Mouse (Mus musculus): ENCODE measurements around the gene Ndfip2. TPM values are rescaled to one million over a fixed set of nuclear protein-coding genes. Genes with fewer than 3 reads are reported as not detected.

Gene Ndfip2
- polyA plus RNA-seq, 1 experiment from 2014 or later = 65.5 TPM

- WGBS = 56% methylated on average over 6 of the region's 6 CpGs
These were observed 37.6 kb downstream of the Ndfip2 start for GRCm38 (mm10) chr14:105295820-105296582.

DNA sequence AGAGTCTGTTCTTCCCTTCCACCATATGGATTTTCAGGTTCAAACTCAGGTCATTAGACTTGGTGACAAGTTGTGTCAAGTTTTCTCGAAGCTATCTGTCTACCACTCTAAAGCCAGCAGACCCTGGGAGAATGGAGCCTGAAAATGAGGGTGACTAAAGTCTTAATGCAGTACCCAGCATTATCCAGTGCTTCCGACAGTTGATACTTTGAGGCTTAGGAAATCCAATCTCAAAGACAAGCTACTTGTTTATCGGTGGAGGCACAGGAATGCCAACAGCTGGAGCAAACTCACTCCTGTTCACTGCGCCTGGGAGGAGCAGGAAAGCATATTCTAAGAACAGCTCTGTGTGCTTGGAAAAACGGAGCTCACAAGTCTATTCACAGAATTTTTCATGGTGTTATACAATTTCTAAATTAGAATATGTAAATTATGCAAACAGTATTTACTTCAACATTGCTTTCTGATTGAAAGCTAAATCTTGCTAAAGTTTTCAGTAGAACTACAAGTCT lies 41.4 kb downstream of the Ndfip2 start:
- Histone ChIP-seq H3K9ac (ENCODE audit: low read length) (no peak overlapping the region), H3K9me3 (replicated peaks; ENCODE audit: control insufficient read depth, low read length) (no peaks in the 10 kb centered on the region), H3K4me3 (replicated peaks; ENCODE audit: low read length) (no peak overlapping the region), H3K27me3 (ENCODE audit: control insufficient read depth, insufficient read depth, low read length) (no peaks in the 10 kb centered on the region), H3K36me3 (ENCODE audit: control insufficient read depth, insufficient read depth, low read length) (no peaks in the 10 kb centered on the region; the same call in 1 of the 2 replicates), H3K27ac (ENCODE audit: low read length) (no peak overlapping the region), H3K4me2 (ENCODE audit: low read depth, low read length) (no peak overlapping the region), H3K4me1 (ENCODE audit: control insufficient read depth, insufficient read depth, low read length) (no peaks in the 10 kb centered on the region)
- no peak for ATAC-seq (ENCODE audit: insufficient read depth, low FRiP score)
- WGBS = 73% methylated on average over 5 of the region's 5 CpGs

More at GRCm38 (mm10) chr14:105295820-105296582, 37.6 kb downstream of the Ndfip2 start:
- no peak for ATAC-seq (ENCODE audit: insufficient read depth, low FRiP score)
- no peak overlapping the region for H3K27ac ChIP-seq (ENCODE audit: low read length)
- no peaks in the 10 kb centered on the region; the same call in 1 of the 2 replicates for H3K36me3 ChIP-seq (ENCODE audit: control insufficient read depth, insufficient read depth, low read length)
- no peak overlapping the region for H3K9ac ChIP-seq (ENCODE audit: low read length)
- H3K4me1 ChIP-seq (ENCODE audit: control insufficient read depth, insufficient read depth, low read length) = no peaks in the 10 kb centered on the region
- no peak overlapping the region for H3K4me3 ChIP-seq (replicated peaks; ENCODE audit: low read length)
- H3K4me2 ChIP-seq (ENCODE audit: low read depth, low read length) = no peak overlapping the region
- H3K27me3 ChIP-seq (ENCODE audit: control insufficient read depth, insufficient read depth, low read length) = no peaks in the 10 kb centered on the region
- H3K9me3 ChIP-seq (replicated peaks; ENCODE audit: control insufficient read depth, low read length) = no peaks in the 10 kb centered on the region

GRCm38 (mm10) chr14:105300551-105300950 lies 42.2 kb downstream of the Ndfip2 start:
- Histone ChIP-seq H3K36me3 (ENCODE audit: control insufficient read depth, insufficient read depth, low read length) (peaks cover 2% of the 10 kb centered on the region; the same call in 1 of the 2 replicates), H3K27ac (ENCODE audit: low read length) (no peak overlapping the region), H3K9ac (ENCODE audit: low read length) (no peak overlapping the region), H3K27me3 (ENCODE audit: control insufficient read depth, insufficient read depth, low read length) (no peaks in the 10 kb centered on the region), H3K4me3 (replicated peaks; ENCODE audit: low read length) (no peak overlapping the region), H3K4me1 (ENCODE audit: control insufficient read depth, insufficient read depth, low read length) (no peaks in the 10 kb centered on the region), H3K9me3 (replicated peaks; ENCODE audit: control insufficient read depth, low read length) (no peaks in the 10 kb centered on the region), H3K4me2 (ENCODE audit: low read depth, low read length) (no peak overlapping the region)
- ATAC-seq (ENCODE audit: insufficient read depth, low FRiP score) = no peak
- WGBS = 71% methylated on average over 10 of the region's 10 CpGs

DNA sequence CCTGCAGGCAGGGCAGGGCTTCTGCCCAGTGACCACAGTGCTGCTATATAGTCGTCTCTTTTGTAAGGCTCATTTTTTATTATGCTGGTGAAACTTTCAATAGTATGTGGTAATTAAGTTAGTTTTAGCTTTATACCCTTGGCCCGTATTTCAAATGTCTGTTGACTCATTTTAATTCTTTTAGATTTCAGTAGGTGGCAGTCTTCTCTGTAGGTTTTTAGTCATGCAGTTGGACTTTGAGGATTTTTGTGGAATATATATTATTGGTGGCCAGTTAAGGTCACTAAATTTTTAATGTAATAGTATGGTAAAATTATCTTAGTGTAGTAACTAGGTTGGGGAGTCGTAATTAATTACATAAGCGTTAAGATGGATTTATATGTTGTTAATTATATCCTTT lies 44.3 kb downstream of the Ndfip2 start:
- H3K4me1 ChIP-seq (ENCODE audit: control insufficient read depth, insufficient read depth, low read length) = no peaks in the 10 kb centered on the region
- no peak for ATAC-seq (ENCODE audit: insufficient read depth, low FRiP score)
- peaks cover 2% of the 10 kb centered on the region; the same call in 1 of the 2 replicates for H3K36me3 ChIP-seq (ENCODE audit: control insufficient read depth, insufficient read depth, low read length)
- no peak overlapping the region for H3K4me3 ChIP-seq (replicated peaks; ENCODE audit: low read length)
- no peak overlapping the region for H3K27ac ChIP-seq (ENCODE audit: low read length)
- H3K4me2 ChIP-seq (ENCODE audit: low read depth, low read length) = no peak overlapping the region
- no peaks in the 10 kb centered on the region for H3K27me3 ChIP-seq (ENCODE audit: control insufficient read depth, insufficient read depth, low read length)
- WGBS = 75% methylated on average over 4 of the region's 4 CpGs
- H3K9me3 ChIP-seq (replicated peaks; ENCODE audit: control insufficient read depth, low read length) = no peaks in the 10 kb centered on the region
- no peak overlapping the region for H3K9ac ChIP-seq (ENCODE audit: low read length)

DNA sequence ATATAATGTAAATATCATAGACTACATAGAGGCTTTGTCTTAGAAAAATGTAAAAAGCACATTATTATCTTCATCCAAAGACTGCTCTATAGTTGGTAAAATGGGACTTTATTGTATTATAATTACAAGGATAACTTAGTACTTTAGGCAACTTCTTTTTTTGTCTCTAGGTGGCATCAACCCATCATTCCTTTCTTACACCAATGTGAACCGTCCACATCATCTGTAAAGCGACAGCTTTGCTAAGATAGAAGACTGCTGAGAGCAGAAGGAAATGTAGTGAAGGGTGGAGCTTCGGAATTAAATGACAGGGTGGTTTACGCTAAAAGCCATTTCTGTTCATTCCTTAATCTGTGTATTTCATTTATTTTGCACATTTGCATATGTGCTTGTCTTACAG lies 49.3 kb downstream of the Ndfip2 start:
- peaks cover 2% of the 10 kb centered on the region; the same call in 1 of the 2 replicates for H3K36me3 ChIP-seq (ENCODE audit: control insufficient read depth, insufficient read depth, low read length)
- H3K9ac ChIP-seq (ENCODE audit: low read length) = no peak overlapping the region
- H3K4me3 ChIP-seq (replicated peaks; ENCODE audit: low read length) = no peak overlapping the region
- ATAC-seq (ENCODE audit: insufficient read depth, low FRiP score) = no peak
- no peaks in the 10 kb centered on the region for H3K9me3 ChIP-seq (replicated peaks; ENCODE audit: control insufficient read depth, low read length)
- H3K27me3 ChIP-seq (ENCODE audit: control insufficient read depth, insufficient read depth, low read length) = no peaks in the 10 kb centered on the region
- no peak overlapping the region for H3K27ac ChIP-seq (ENCODE audit: low read length)
- no peak overlapping the region for H3K4me2 ChIP-seq (ENCODE audit: low read depth, low read length)
- H3K4me1 ChIP-seq (ENCODE audit: control insufficient read depth, insufficient read depth, low read length) = no peaks in the 10 kb centered on the region
- 75% methylated on average over 4 of the region's 4 CpGs for WGBS

DNA sequence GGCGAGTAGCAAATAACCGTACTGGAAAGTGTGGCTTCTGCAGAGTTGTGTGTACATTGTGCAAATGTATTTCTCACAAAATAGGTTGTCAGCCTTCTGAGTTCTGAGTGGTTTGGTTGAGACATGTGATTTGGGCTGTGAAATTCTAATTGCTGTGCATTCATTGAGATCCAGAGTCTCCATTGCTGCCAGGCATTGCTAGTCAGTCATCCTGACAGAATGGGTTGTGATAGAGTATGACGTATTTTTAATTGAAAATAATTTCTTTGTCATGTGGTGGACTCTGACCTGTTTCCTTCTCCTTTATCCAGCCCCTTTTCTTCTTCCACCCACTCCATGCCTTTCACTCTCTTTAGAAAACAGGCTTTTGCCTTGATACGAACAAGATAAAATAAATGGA lies 54.0 kb downstream of the Ndfip2 start:
- Histone ChIP-seq H3K4me1 (ENCODE audit: control insufficient read depth, insufficient read depth, low read length) (no peaks in the 10 kb centered on the region), H3K9me3 (replicated peaks; ENCODE audit: control insufficient read depth, low read length) (no peaks in the 10 kb centered on the region), H3K9ac (ENCODE audit: low read length) (no peak overlapping the region), H3K27ac (ENCODE audit: low read length) (no peak overlapping the region), H3K27me3 (ENCODE audit: control insufficient read depth, insufficient read depth, low read length) (no peaks in the 10 kb centered on the region), H3K36me3 (ENCODE audit: control insufficient read depth, insufficient read depth, low read length) (no peaks in the 10 kb centered on the region), H3K4me3 (replicated peaks; ENCODE audit: low read length) (no peak overlapping the region), H3K4me2 (ENCODE audit: low read depth, low read length) (no peak overlapping the region)
- no peak for ATAC-seq (ENCODE audit: insufficient read depth, low FRiP score)
- 85% methylated on average over 4 of the region's 4 CpGs for WGBS

- Histone ChIP-seq H3K4me3 (replicated peaks; ENCODE audit: low read length) (no peak overlapping the region), H3K9me3 (replicated peaks; ENCODE audit: control insufficient read depth, low read length) (no peaks in the 10 kb centered on the region), H3K36me3 (ENCODE audit: control insufficient read depth, insufficient read depth, low read length) (no peaks in the 10 kb centered on the region), H3K4me2 (ENCODE audit: low read depth, low read length) (no peak overlapping the region), H3K9ac (ENCODE audit: low read length) (no peak overlapping the region), H3K27me3 (ENCODE audit: control insufficient read depth, insufficient read depth, low read length) (no peaks in the 10 kb centered on the region), H3K27ac (ENCODE audit: low read length) (no peak overlapping the region), H3K4me1 (ENCODE audit: control insufficient read depth, insufficient read depth, low read length) (no peaks in the 10 kb centered on the region)
- no peak for ATAC-seq (ENCODE audit: insufficient read depth, low FRiP score)
- WGBS = 87% methylated on average over 2 of the region's 2 CpGs
These were observed 54.6 kb downstream of the Ndfip2 start for GRCm38 (mm10) chr14:105312944-105313343.

GRCm38 (mm10) chr14:105313877-105314276 lies 55.5 kb downstream of the Ndfip2 start:
- H3K4me1 ChIP-seq (ENCODE audit: control insufficient read depth, insufficient read depth, low read length) = no peaks in the 10 kb centered on the region
- H3K9ac ChIP-seq (ENCODE audit: low read length) = no peak overlapping the region
- ATAC-seq (ENCODE audit: insufficient read depth, low FRiP score) = no peak
- no peaks in the 10 kb centered on the region for H3K36me3 ChIP-seq (ENCODE audit: control insufficient read depth, insufficient read depth, low read length)
- H3K9me3 ChIP-seq (replicated peaks; ENCODE audit: control insufficient read depth, low read length) = no peaks in the 10 kb centered on the region
- no peak overlapping the region for H3K4me3 ChIP-seq (replicated peaks; ENCODE audit: low read length)
- no peak overlapping the region for H3K4me2 ChIP-seq (ENCODE audit: low read depth, low read length)
- H3K27ac ChIP-seq (ENCODE audit: low read length) = no peak overlapping the region
- 40% methylated on average over 5 of the region's 5 CpGs for WGBS
- no peaks in the 10 kb centered on the region for H3K27me3 ChIP-seq (ENCODE audit: control insufficient read depth, insufficient read depth, low read length)

DNA sequence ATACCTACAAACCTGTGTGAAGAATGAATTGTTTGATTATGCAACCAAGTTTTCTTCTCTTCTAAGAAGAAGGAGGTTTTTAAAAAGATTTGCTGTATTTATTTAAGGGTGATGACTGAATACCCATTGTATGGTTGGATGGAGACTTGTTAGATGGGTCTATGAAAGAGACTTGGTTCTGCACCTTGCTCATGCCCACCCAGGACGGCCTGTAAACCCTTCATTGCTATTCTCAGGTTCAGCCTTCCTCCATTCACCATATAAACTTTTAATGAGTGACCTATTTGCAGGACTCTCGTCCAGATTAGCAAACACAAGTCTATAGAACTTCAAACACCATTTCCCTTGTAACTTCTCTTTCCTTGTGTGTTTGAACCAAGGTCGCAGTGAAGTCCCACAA lies 63.3 kb downstream of the Ndfip2 start:
- H3K9ac ChIP-seq (ENCODE audit: low read length) = no peak overlapping the region
- H3K27ac ChIP-seq (ENCODE audit: low read length) = no peak overlapping the region
- no peaks in the 10 kb centered on the region for H3K36me3 ChIP-seq (ENCODE audit: control insufficient read depth, insufficient read depth, low read length)
- H3K27me3 ChIP-seq (ENCODE audit: control insufficient read depth, insufficient read depth, low read length) = no peaks in the 10 kb centered on the region
- no peak overlapping the region for H3K4me3 ChIP-seq (replicated peaks; ENCODE audit: low read length)
- no peaks in the 10 kb centered on the region for H3K4me1 ChIP-seq (ENCODE audit: control insufficient read depth, insufficient read depth, low read length)
- H3K4me2 ChIP-seq (ENCODE audit: low read depth, low read length) = no peak overlapping the region
- no peak for ATAC-seq (ENCODE audit: insufficient read depth, low FRiP score)
- H3K9me3 ChIP-seq (replicated peaks; ENCODE audit: control insufficient read depth, low read length) = peaks cover 3% of the 10 kb centered on the region; the same call in 1 of the 2 replicates
- 51% methylated on average over 3 of the region's 3 CpGs for WGBS

Data from stomach, embryonic 16.5 days (tissue).